Mouse (Mus musculus): Measurements from ENCODE around the gene B4galt1. TPM values are rescaled to one million over a fixed set of nuclear protein-coding genes. Genes with fewer than 3 reads are reported as not detected.

Gene B4galt1
- polyA plus RNA-seq, 1 experiment from 2014 or later = 32.9 TPM

GRCm38 (mm10) chr4:40839251-40839650, 14.6 kb downstream of the B4galt1 start:
- whole genome bisulfite sequencing = 87% methylated on average over 12 of the region's 12 CpGs
- Histone ChIP-seq H3K27me3 (no peaks in the 10 kb centered on the region), H3K27ac (no peak overlapping the region), H3K4me1 (replicated peaks) (peaks cover 23% of the 10 kb centered on the region), H3K9ac (replicated peaks) (no peak overlapping the region), H3K4me3 (replicated peaks) (no peak overlapping the region), H3K9me3 (no peaks in the 10 kb centered on the region), H3K4me2 (no peak overlapping the region), H3K36me3 (0 out of 2 replicates have a peak, but pooled peaks cover 5% of the 10 kb centered on the region)
- no peak for ATAC-seq (ENCODE audit: insufficient number of reproducible peaks, insufficient read depth, low FRiP score, low TSS enrichment, low read depth)

GRCm38 (mm10) chr4:40837451-40838285, 16.1 kb downstream of the B4galt1 start:
- H3K9ac ChIP-seq (replicated peaks) = no peak overlapping the region
- no peak overlapping the region for H3K4me3 ChIP-seq (replicated peaks)
- ATAC-seq (ENCODE audit: insufficient number of reproducible peaks, insufficient read depth, low FRiP score, low TSS enrichment, low read depth) = no peak
- no peaks in the 10 kb centered on the region for H3K27me3 ChIP-seq
- peak overlapping the region; percentile 12 for H3K27ac ChIP-seq
- H3K36me3 ChIP-seq = no peaks in the 10 kb centered on the region
- H3K4me1 ChIP-seq (replicated peaks) = peaks cover 15% of the 10 kb centered on the region
- no peak overlapping the region for H3K4me2 ChIP-seq
- 50% methylated on average over 10 of the region's 10 CpGs for WGBS
- no peaks in the 10 kb centered on the region for H3K9me3 ChIP-seq

- Histone ChIP-seq H3K9ac (replicated peaks) (no peak overlapping the region), H3K9me3 (no peaks in the 10 kb centered on the region), H3K27ac (peak overlapping the region; percentile 12; the same call in 1 of the 2 replicates), H3K4me2 (no peak overlapping the region), H3K4me3 (replicated peaks) (no peak overlapping the region), H3K4me1 (replicated peaks) (peaks cover 15% of the 10 kb centered on the region), H3K36me3 (no peaks in the 10 kb centered on the region), H3K27me3 (no peaks in the 10 kb centered on the region)
- ATAC-seq (ENCODE audit: insufficient number of reproducible peaks, insufficient read depth, low FRiP score, low TSS enrichment, low read depth) = no peak
- WGBS = 79% methylated on average over 3 of the region's 3 CpGs
Measured at GRCm38 (mm10) chr4:40837008-40837407, 16.8 kb downstream of the B4galt1 start.

GRCm38 (mm10) chr4:40834872-40835271, 18.9 kb downstream of the B4galt1 start:
- 90% methylated on average over 5 of the region's 5 CpGs for WGBS
- H3K36me3 ChIP-seq = no peaks in the 10 kb centered on the region
- no peaks in the 10 kb centered on the region for H3K27me3 ChIP-seq
- no peak overlapping the region for H3K4me2 ChIP-seq
- no peak overlapping the region for H3K27ac ChIP-seq
- no peak for ATAC-seq (ENCODE audit: insufficient number of reproducible peaks, insufficient read depth, low FRiP score, low TSS enrichment, low read depth)
- H3K4me1 ChIP-seq (replicated peaks) = peaks cover 15% of the 10 kb centered on the region
- no peak overlapping the region for H3K9ac ChIP-seq (replicated peaks)
- no peak overlapping the region for H3K4me3 ChIP-seq (replicated peaks)
- no peaks in the 10 kb centered on the region for H3K9me3 ChIP-seq

GRCm38 (mm10) chr4:40834232-40834786, 19.5 kb downstream of the B4galt1 start:
- Histone ChIP-seq H3K27me3 (no peaks in the 10 kb centered on the region), H3K4me1 (replicated peaks) (peaks cover 15% of the 10 kb centered on the region), H3K27ac (no peak overlapping the region), H3K36me3 (no peaks in the 10 kb centered on the region), H3K4me2 (no peak overlapping the region), H3K9ac (replicated peaks) (no peak overlapping the region), H3K9me3 (no peaks in the 10 kb centered on the region), H3K4me3 (replicated peaks) (no peak overlapping the region)
- WGBS = 93% methylated on average over 4 of the region's 4 CpGs
- ATAC-seq (ENCODE audit: insufficient number of reproducible peaks, insufficient read depth, low FRiP score, low TSS enrichment, low read depth) = no peak

GRCm38 (mm10) chr4:40833381-40834231, 20.2 kb downstream of the B4galt1 start:
- Histone ChIP-seq H3K4me2 (no peak overlapping the region), H3K4me3 (replicated peaks) (no peak overlapping the region), H3K9ac (replicated peaks) (no peak overlapping the region), H3K9me3 (no peaks in the 10 kb centered on the region), H3K36me3 (no peaks in the 10 kb centered on the region), H3K4me1 (replicated peaks) (peaks cover 15% of the 10 kb centered on the region), H3K27me3 (no peaks in the 10 kb centered on the region), H3K27ac (no peak overlapping the region)
- 92% methylated on average over 9 of the region's 9 CpGs for WGBS
- ATAC-seq (ENCODE audit: insufficient number of reproducible peaks, insufficient read depth, low FRiP score, low TSS enrichment, low read depth) = no peak

- WGBS = 72% methylated on average over 5 of the region's 5 CpGs
- no peak for ATAC-seq (ENCODE audit: insufficient number of reproducible peaks, insufficient read depth, low FRiP score, low TSS enrichment, low read depth)
Measured at GRCm38 (mm10) chr4:40830530-40830929, 23.3 kb downstream of the B4galt1 start.

GRCm38 (mm10) chr4:40829654-40830400, 24.0 kb downstream of the B4galt1 start:
- Histone ChIP-seq H3K27me3 (no peaks in the 10 kb centered on the region), H3K4me1 (replicated peaks) (no peaks in the 10 kb centered on the region; the same call in 1 of the 2 replicates), H3K9me3 (no peaks in the 10 kb centered on the region), H3K36me3 (peaks cover 15% of the 10 kb centered on the region; the same call in 1 of the 2 replicates), H3K27ac (no peak overlapping the region), H3K4me3 (replicated peaks) (no peak overlapping the region), H3K4me2 (no peak overlapping the region), H3K9ac (replicated peaks) (no peak overlapping the region)
- ATAC-seq (ENCODE audit: insufficient number of reproducible peaks, insufficient read depth, low FRiP score, low TSS enrichment, low read depth) = no peak
- WGBS = 82% methylated on average over 13 of the region's 13 CpGs

More at GRCm38 (mm10) chr4:40830530-40830929, 23.3 kb downstream of the B4galt1 start:
- Histone ChIP-seq H3K9me3 (no peaks in the 10 kb centered on the region), H3K4me1 (replicated peaks) (no peaks in the 10 kb centered on the region), H3K9ac (replicated peaks) (no peak overlapping the region), H3K27ac (no peak overlapping the region), H3K27me3 (no peaks in the 10 kb centered on the region), H3K4me2 (no peak overlapping the region), H3K4me3 (replicated peaks) (no peak overlapping the region), H3K36me3 (peaks cover 13% of the 10 kb centered on the region; the same call in 1 of the 2 replicates)

GRCm38 (mm10) chr4:40828910-40829309, 24.9 kb downstream of the B4galt1 start:
- H3K9me3 ChIP-seq = no peaks in the 10 kb centered on the region
- no peak for ATAC-seq (ENCODE audit: insufficient number of reproducible peaks, insufficient read depth, low FRiP score, low TSS enrichment, low read depth)
- no peak overlapping the region for H3K27ac ChIP-seq
- no peak overlapping the region for H3K4me3 ChIP-seq (replicated peaks)
- peaks cover 15% of the 10 kb centered on the region; the same call in 1 of the 2 replicates for H3K36me3 ChIP-seq
- 87% methylated on average over 7 of the region's 7 CpGs for WGBS
- no peaks in the 10 kb centered on the region for H3K27me3 ChIP-seq
- no peak overlapping the region for H3K4me2 ChIP-seq
- no peaks in the 10 kb centered on the region; the same call in 1 of the 2 replicates for H3K4me1 ChIP-seq (replicated peaks)
- no peak overlapping the region for H3K9ac ChIP-seq (replicated peaks)

- 92% methylated on average over 9 of the region's 9 CpGs for WGBS
- Histone ChIP-seq H3K27me3 (no peaks in the 10 kb centered on the region), H3K4me1 (replicated peaks) (no peaks in the 10 kb centered on the region; the same call in 1 of the 2 replicates), H3K27ac (no peak overlapping the region), H3K9me3 (no peaks in the 10 kb centered on the region), H3K4me2 (no peak overlapping the region), H3K9ac (replicated peaks) (no peak overlapping the region), H3K36me3 (peaks cover 19% of the 10 kb centered on the region; the same call in 1 of the 2 replicates), H3K4me3 (replicated peaks) (no peak overlapping the region)
- no peak for ATAC-seq (ENCODE audit: insufficient number of reproducible peaks, insufficient read depth, low FRiP score, low TSS enrichment, low read depth)
Measured at GRCm38 (mm10) chr4:40827926-40828325, 25.9 kb downstream of the B4galt1 start.
